Mouse (Mus musculus): ENCODE measurements around the gene Ifi209.

- TF ChIP-seq POLR2A (IDR thresholded peaks at IDR 0.05; ENCODE audit: insufficient read length, low read depth) = no peak
- TF ChIP-seq MYOG (IDR thresholded peaks at IDR 0.05; ENCODE audit: control insufficient read depth in 1 of 3, insufficient read depth in 1 of 3, insufficient read length in 2 of 3, low read depth in 2 of 3) = no peak
- TF ChIP-seq MAX (IDR thresholded peaks at IDR 0.05; ENCODE audit: low read depth) = no peak
- TF ChIP-seq TCF12 (IDR thresholded peaks at IDR 0.05; ENCODE audit: insufficient read depth, poor library complexity, severe bottlenecking) = no peak
- no peak for TF ChIP-seq REST (IDR thresholded peaks at IDR 0.05; ENCODE audit: insufficient read depth, insufficient read length)
- no peak for TF ChIP-seq MYOD1 (IDR thresholded peaks at IDR 0.05; ENCODE audit: control insufficient read depth in 1 of 3, insufficient read length in 2 of 3, low read depth in 2 of 3)
- TF ChIP-seq SRF (IDR thresholded peaks at IDR 0.05; ENCODE audit: control insufficient read depth, insufficient read length, low read depth) = no peak
- no peak for TF ChIP-seq USF1 (IDR thresholded peaks at IDR 0.05; ENCODE audit: low read depth)
- no peak for TF ChIP-seq POLR2AphosphoS2 (IDR thresholded peaks at IDR 0.05; ENCODE audit: insufficient read length, low read depth)
Measured at GRCm38 (mm10) chr1:173626686-173627085, 4.0 kb upstream of the Ifi209 start.

All from myocyte (in vitro differentiated cells).